Mouse (Mus musculus) MEL (cell line): ENCODE measurements around the gene Ptcd2. TPM values are rescaled to one million over a fixed set of nuclear protein-coding genes. Genes with fewer than 3 reads are reported as not detected.

Source experiments
- DNase-seq: peaks from one replicate; pipeline ENCODE4 v3.0.0; 2011; ENCODE audit warnings: low read depth, low spot score
- H3K27ac ChIP-seq: 2 replicates; pipeline ENCODE4 v1.5.1; 2012; ENCODE audit warnings: low read depth, mild to moderate bottlenecking, control low read depth, low read length, moderate library complexity; ENCODE audit not compliant: control insufficient read depth
- H3K27me3 ChIP-seq, 2 experiments: fragments of 150-350 bp in 1 of 2; sonication (generic) in 1 of 2; 2 replicates each; pipeline ENCODE4 v1.6.1; 2012; ENCODE audit warnings: low read length in 2 of 2, mild to moderate bottlenecking in 2 of 2, improper control_type of control experiment in 1 of 2, moderate library complexity in 1 of 2; ENCODE audit not compliant: insufficient read depth in 2 of 2, control insufficient read depth in 1 of 2
- H3K36me3 ChIP-seq, 2 experiments: 2 replicates each; pipeline ENCODE4 v1.6.1; 2012 to 2014; ENCODE audit warnings: low read length in 2 of 2, improper control_type of control experiment in 1 of 2, inconsistent platforms in 1 of 2, mild to moderate bottlenecking in 1 of 2; ENCODE audit not compliant: insufficient read depth in 2 of 2, control insufficient read depth in 1 of 2
- H3K4me1 ChIP-seq, 2 experiments: fragments of 150-350 bp in 1 of 2; sonication (generic) in 1 of 2; 2 replicates each; pipeline ENCODE4 v1.6.1; 2012; ENCODE audit warnings: low read length in 2 of 2, improper control_type of control experiment in 1 of 2, mild to moderate bottlenecking in 1 of 2; ENCODE audit not compliant: insufficient read depth in 2 of 2, control insufficient read depth in 1 of 2
- H3K4me3 ChIP-seq, 2 experiments: fragments of 150-350 bp in 1 of 2; sonication (generic) in 1 of 2; 2 replicates each; pipeline ENCODE4 v1.5.1; 2012; ENCODE audit warnings: low read depth in 2 of 2, low read length in 2 of 2, mild to moderate bottlenecking in 2 of 2, moderate library complexity in 2 of 2, control low read depth in 1 of 2, improper control_type of control experiment in 1 of 2; ENCODE audit not compliant: control insufficient read depth in 1 of 2, insufficient read depth in 1 of 2
- H3K79me2 ChIP-seq: 2 replicates; pipeline ENCODE4 v1.6.1; 2012; ENCODE audit warnings: mild to moderate bottlenecking, low read length, moderate library complexity; ENCODE audit not compliant: control insufficient read depth, poor library complexity, insufficient read depth
- H3K9ac ChIP-seq: 2 replicates; pipeline ENCODE4 v1.6.1; 2012; ENCODE audit warnings: low read depth, mild to moderate bottlenecking, control low read depth, low read length, moderate library complexity; ENCODE audit not compliant: control insufficient read depth, poor library complexity, severe bottlenecking
- H3K9me3 ChIP-seq: fragments of 150-350 bp; sonication (generic); replicated peaks from 2 replicates; pipeline ENCODE4 v1.6.1; 2012; ENCODE audit warnings: mild to moderate bottlenecking, low read length, improper control_type of control experiment, moderate library complexity; ENCODE audit not compliant: insufficient read depth
- CHD1 ChIP-seq: IDR thresholded peaks from 2 replicates; pipeline ENCODE4 v1.6.1; 2012; ENCODE audit warnings: low read depth, mild to moderate bottlenecking, inconsistent platforms, low read length, improper control_type of control experiment
- CHD2 ChIP-seq: IDR thresholded peaks from 2 replicates; pipeline ENCODE4 v1.6.1; 2011; ENCODE audit warnings: low read length, improper control_type of control experiment
- CTCF ChIP-seq, 3 experiments: IDR thresholded peaks in 2 of 3; conservative IDR thresholded peaks in 1 of 3; 2 replicates each; pipeline ENCODE4 v1.5.1; 2011 to 2012; ENCODE audit warnings: low read length in 3 of 3, low read depth in 2 of 3, mild to moderate bottlenecking in 2 of 3, improper control_type of control experiment in 1 of 3, inconsistent platforms in 1 of 3, mixed read lengths in 1 of 3, moderate library complexity in 1 of 3; ENCODE audit not compliant: control insufficient read depth in 1 of 3, insufficient read depth in 1 of 3, poor library complexity in 1 of 3, severe bottlenecking in 1 of 3
- E2F4 ChIP-seq: IDR thresholded peaks from 2 replicates; pipeline ENCODE4 v1.6.1; 2011; ENCODE audit warnings: low read depth, low read length, improper control_type of control experiment, borderline replicate concordance
- EP300 ChIP-seq, 2 experiments: IDR thresholded peaks; 2 replicates each; pipeline ENCODE4 v1.6.1; 2011; ENCODE audit warnings: improper control_type of control experiment in 2 of 2, low read length in 2 of 2, low read depth in 1 of 2, mild to moderate bottlenecking in 1 of 2
- ETS1 ChIP-seq: IDR thresholded peaks from 2 replicates; pipeline ENCODE4 v1.6.1; 2012; ENCODE audit warnings: low read depth, mild to moderate bottlenecking, inconsistent platforms, low read length, improper control_type of control experiment, moderate library complexity
- GATA1 ChIP-seq: IDR thresholded peaks from 2 replicates; pipeline ENCODE4 v1.6.1; 2011; ENCODE audit warnings: low read depth, low read length, improper control_type of control experiment
- JUND ChIP-seq: IDR thresholded peaks from 2 replicates; pipeline ENCODE4 v1.6.1; 2011; ENCODE audit warnings: low read depth, mild to moderate bottlenecking, improper control_type of control experiment, low read length
- KAT2A ChIP-seq: conservative IDR thresholded peaks from 2 replicates; pipeline ENCODE4 v1.6.1; 2012; ENCODE audit warnings: low read depth, low read length, improper control_type of control experiment, inconsistent platforms
- MAFK ChIP-seq: IDR thresholded peaks from 2 replicates; pipeline ENCODE4 v1.6.1; 2011; ENCODE audit warnings: low read depth, mild to moderate bottlenecking, low read length, improper control_type of control experiment, borderline replicate concordance
- MAX ChIP-seq: IDR thresholded peaks from 2 replicates; pipeline ENCODE4 v1.6.1; 2011; ENCODE audit warnings: low read length, improper control_type of control experiment
- MAZ ChIP-seq: IDR thresholded peaks from 2 replicates; pipeline ENCODE4 v1.6.1; 2012; ENCODE audit warnings: low read depth, mild to moderate bottlenecking, inconsistent platforms, low read length, improper control_type of control experiment
- MEF2A ChIP-seq: IDR thresholded peaks from 2 replicates; pipeline ENCODE4 v1.6.1; 2014; ENCODE audit warnings: low read depth, mild to moderate bottlenecking, inconsistent platforms, low read length, improper control_type of control experiment; ENCODE audit not compliant: poor library complexity, insufficient replicate concordance, severe bottlenecking; ENCODE audit errors: extremely low read depth
- MXI1 ChIP-seq: IDR thresholded peaks from 2 replicates; pipeline ENCODE4 v1.6.1; 2011; ENCODE audit warnings: mild to moderate bottlenecking, low read depth, low read length, improper control_type of control experiment
- MYC ChIP-seq: IDR thresholded peaks from 2 replicates; pipeline ENCODE4 v1.6.1; 2011; ENCODE audit warnings: low read depth, mild to moderate bottlenecking, low read length, improper control_type of control experiment, moderate library complexity
- POLR2AphosphoS2 ChIP-seq: IDR thresholded peaks from 2 replicates; pipeline ENCODE4 v1.6.1; 2011; ENCODE audit warnings: low read length, improper control_type of control experiment
- POLR2AphosphoS5 ChIP-seq: IDR thresholded peaks from 2 replicates; pipeline ENCODE4 v1.6.1; 2012; ENCODE audit warnings: low read depth, borderline replicate concordance, mild to moderate bottlenecking, inconsistent platforms, low read length, moderate library complexity, mixed read lengths
- RAD21 ChIP-seq: IDR thresholded peaks from 2 replicates; pipeline ENCODE4 v1.6.1; 2011; ENCODE audit warnings: mild to moderate bottlenecking, low read depth, low read length, improper control_type of control experiment
- SMC3 ChIP-seq: IDR thresholded peaks from 2 replicates; pipeline ENCODE4 v1.6.1; 2011; ENCODE audit warnings: low read depth, low read length, improper control_type of control experiment
- TCF12 ChIP-seq: IDR thresholded peaks from 2 replicates; pipeline ENCODE4 v1.6.1; 2014; ENCODE audit warnings: low read depth, mild to moderate bottlenecking, inconsistent platforms, low read length, improper control_type of control experiment, moderate library complexity
- UBTF ChIP-seq: IDR thresholded peaks from 2 replicates; pipeline ENCODE4 v1.6.1; 2012; ENCODE audit warnings: low read depth, mild to moderate bottlenecking, inconsistent platforms, low read length, improper control_type of control experiment, moderate library complexity, borderline replicate concordance; ENCODE audit not compliant: insufficient read depth
- USF1 ChIP-seq: IDR thresholded peaks from 2 replicates; pipeline ENCODE4 v1.6.1; 2014; ENCODE audit warnings: low read depth, mild to moderate bottlenecking, inconsistent platforms, low read length, improper control_type of control experiment, moderate library complexity
- USF2 ChIP-seq, 2 experiments: IDR thresholded peaks; 2 replicates each; pipeline ENCODE4 v1.6.1; 2011 to 2012; ENCODE audit warnings: improper control_type of control experiment in 2 of 2, low read length in 2 of 2, borderline replicate concordance in 1 of 2, inconsistent platforms in 1 of 2, low read depth in 1 of 2, mild to moderate bottlenecking in 1 of 2; ENCODE audit not compliant: insufficient read depth in 1 of 2
- ZC3H11A ChIP-seq: IDR thresholded peaks from 2 replicates; pipeline ENCODE4 v1.6.1; 2012; ENCODE audit warnings: low read depth, mild to moderate bottlenecking, inconsistent platforms, low read length, improper control_type of control experiment
- ZKSCAN1 ChIP-seq: IDR thresholded peaks from 2 replicates; pipeline ENCODE4 v1.6.1; 2012; ENCODE audit warnings: low read depth, mild to moderate bottlenecking, inconsistent platforms, low read length, improper control_type of control experiment, moderate library complexity
- polyA plus RNA-seq, 2 experiments: library from polyadenylated mRNA; stranded (reverse) in 1 of 2; unstranded in 1 of 2; fragments of >175 nt in 1 of 2; fragments of >200 nt in 1 of 2; gene quantifications; 2 replicates each; pipeline versions ENCODE4 v1.2.1 to v1.2.4; 2012; ENCODE audit warnings: low replicate concordance in 2 of 2, low read depth in 1 of 2; ENCODE audit not compliant: insufficient read length in 2 of 2, insufficient read depth in 1 of 2, missing spikeins in 1 of 2
- total RNA-seq: library from RNA; depleted of rRNA; stranded (reverse); fragments of 300-350 nt; gene quantifications from 2 replicates; pipeline ENCODE4 v1.2.3, GENCODE M21; 2012

Gene Ptcd2
- total and polyA plus RNA-seq, 3 experiments: 42.9 to 55.3 TPM; not detected in 1

DNA sequence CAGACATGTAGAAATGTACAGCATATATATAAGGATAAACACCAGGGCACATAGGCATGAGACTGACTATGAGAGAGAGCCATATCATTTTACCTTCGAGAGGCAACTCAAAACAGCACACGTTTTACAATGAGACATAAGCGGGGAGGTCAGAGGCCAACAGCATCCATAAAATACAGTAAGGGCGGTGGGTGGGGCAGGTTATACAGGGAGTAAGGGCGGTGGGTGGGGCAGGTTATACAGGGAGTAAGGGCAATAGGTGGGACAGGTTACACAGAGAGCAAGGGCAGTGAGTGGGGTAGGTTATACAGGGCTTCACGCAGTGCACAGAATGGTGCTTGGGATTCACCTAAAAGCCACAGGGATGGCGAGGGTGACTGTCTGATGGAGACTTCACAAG, 24.1 kb downstream of the Ptcd2 start:
- no peak overlapping the region for H3K9ac ChIP-seq
- H3K4me3 ChIP-seq: no peak overlapping the region
- no peaks in the 10 kb centered on the region; a peak in 1 of 4 replicates for H3K36me3 ChIP-seq
- no peaks in the 10 kb centered on the region for H3K79me2 ChIP-seq
- TF ChIP-seq MAFK (no peak), POLR2AphosphoS2 (no peak), TCF12 (no peak), ETS1 (no peak), POLR2AphosphoS5 (no peak), MEF2A (no peak), KAT2A (no peak), MAX (no peak), USF2 (IDR thresholded peaks at IDR 0.05; ENCODE audit: borderline replicate concordance in 1 of 2, insufficient read depth in 1 of 2, low read depth in 1 of 2, low read length in 2 of 2) (no peak), E2F4 (no peak), MXI1 (no peak), CHD1 (no peak), ZKSCAN1 (no peak), GATA1 (no peak), USF1 (no peak), CHD2 (no peak), EP300 (IDR thresholded peaks at IDR 0.05; ENCODE audit: low read depth in 1 of 2, low read length in 2 of 2) (no peak), JUND (no peak)
- TF ChIP-seq, all 39 proteins: peak for 0
- H3K27ac ChIP-seq: no peak overlapping the region
- H3K27me3 ChIP-seq: no peaks in the 10 kb centered on the region
- H3K4me1 ChIP-seq: no peaks in the 10 kb centered on the region
- DNase-seq: no peak
- no peaks in the 10 kb centered on the region for H3K9me3 ChIP-seq

DNA sequence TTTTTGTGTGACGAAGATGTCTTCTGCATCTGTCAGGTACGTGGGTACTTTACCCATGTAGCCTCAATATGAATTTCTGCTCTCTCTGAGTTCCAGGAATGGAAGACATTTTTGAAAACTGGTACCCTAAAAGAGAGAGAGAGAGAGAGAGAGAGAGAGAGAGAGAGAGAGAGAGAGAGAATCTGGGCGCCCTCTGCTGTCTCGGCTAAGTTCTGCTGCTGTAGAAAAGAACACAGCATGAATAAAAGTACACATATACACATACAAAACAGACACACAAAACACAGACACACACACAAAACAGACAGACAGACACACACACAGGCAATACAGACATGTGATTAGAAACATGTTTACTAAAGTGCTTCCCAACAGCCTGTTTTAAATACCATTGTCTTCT, 27.4 kb downstream of the Ptcd2 start:
- Histone ChIP-seq H3K4me1 (no peaks in the 10 kb centered on the region), H3K27ac (no peak overlapping the region), H3K9ac (no peak overlapping the region), H3K4me3 (no peak overlapping the region), H3K27me3 (no peaks in the 10 kb centered on the region), H3K36me3 (no peaks in the 10 kb centered on the region; a peak in 1 of 4 replicates), H3K9me3 (no peaks in the 10 kb centered on the region), H3K79me2 (no peaks in the 10 kb centered on the region)
- DNase-seq: peak; percentile 28
- TF ChIP-seq UBTF: no peak
- peak; percentile 46 for TF ChIP-seq RAD21
- peak; percentile 12 to 54 (median 50); a peak in 5 of 6 replicates for TF ChIP-seq CTCF (IDR thresholded peaks at IDR 0.05 in 2 of 3, conservative IDR thresholded peaks at IDR 0.05 in 1 of 3; ENCODE audit: control insufficient read depth in 1 of 3, insufficient read depth in 1 of 3, low read depth in 2 of 3, low read length in 3 of 3, poor library complexity in 1 of 3, severe bottlenecking in 1 of 3)
- no peak for TF ChIP-seq MYC
- TF ChIP-seq USF1: no peak
- TF ChIP-seq JUND: peak; percentile 93
- peak; percentile 62 for TF ChIP-seq SMC3
- 0 out of 2 replicates have a peak, but pooled peaks have one; percentile 19 for TF ChIP-seq ZC3H11A
- TF ChIP-seq MAZ: no peak
